Mouse (Mus musculus) neural tube, embryonic 11.5 days (tissue): Measurements from ENCODE around the gene Shd. TPM values are rescaled to one million over a fixed set of nuclear protein-coding genes. Genes with fewer than 3 reads are reported as not detected.

Experiments used
- ATAC-seq: fragments of 200-750 bp; cut with Nextera tagmentation; 2 replicates; pipeline ENCODE4 v1.8.0; 2017; ENCODE audit warnings: moderate number of reproducible peaks, mild to moderate bottlenecking, moderate TSS enrichment, moderate library complexity; ENCODE audit not compliant: insufficient read depth, low FRiP score, low TSS enrichment
- DNase-seq: peaks from one replicate; pipeline ENCODE4 v3.0.0-alpha.2; 2015; ENCODE audit warnings: low spot score
- H3K27ac ChIP-seq: fragments of 300-500 bp; sonication (generic); 2 replicates; pipeline ENCODE4 v1.5.1; 2014; ENCODE audit warnings: low read depth, mild to moderate bottlenecking, low read length
- H3K27me3 ChIP-seq: fragments of 300-500 bp; sonication (generic); 2 replicates; pipeline ENCODE4 v1.6.1; 2014; ENCODE audit warnings: mild to moderate bottlenecking, low read length, mixed read lengths; ENCODE audit not compliant: control insufficient read depth, insufficient read depth
- H3K36me3 ChIP-seq: fragments of 300-500 bp; sonication (generic); 2 replicates; pipeline ENCODE4 v1.6.1; 2014; ENCODE audit warnings: mild to moderate bottlenecking, low read length, moderate library complexity, mixed read lengths; ENCODE audit not compliant: control insufficient read depth, insufficient read depth
- H3K4me1 ChIP-seq: fragments of 300-500 bp; sonication (generic); 2 replicates; pipeline ENCODE4 v1.6.1; 2014; ENCODE audit warnings: low read length, mixed read lengths; ENCODE audit not compliant: control insufficient read depth, insufficient read depth
- H3K4me2 ChIP-seq: fragments of 300-500 bp; sonication (generic); 2 replicates; pipeline ENCODE4 v1.6.1; 2014; ENCODE audit warnings: low read depth, mild to moderate bottlenecking, moderate library complexity
- H3K4me3 ChIP-seq: fragments of 300-500 bp; sonication (generic); 2 replicates; pipeline ENCODE4 v1.5.1; 2014; ENCODE audit warnings: low read depth, low read length
- H3K9ac ChIP-seq: fragments of 300-500 bp; sonication (generic); 2 replicates; pipeline ENCODE4 v1.6.1; 2014; ENCODE audit warnings: mild to moderate bottlenecking, low read length
- H3K9me3 ChIP-seq: fragments of 300-500 bp; sonication (generic); 2 replicates; pipeline ENCODE4 v1.6.1; 2016; ENCODE audit warnings: low read length; ENCODE audit not compliant: control insufficient read depth
- WGBS: fragments of 180-500 bp; shearing (Covaris S2); extraction: QIAGEN DNeasy Blood & Tissue Kit; methylation state at CpG from one replicate; pipeline ENCODE4 v1.1.7; 2014; 5-methylcytosine and 5-hydroxymethylcytosine counted together
- polyA plus RNA-seq: library from polyadenylated mRNA; unstranded; fragments of >200 nt; fragmentation: Nextera tagmentation; extraction: Ambion mirVana; gene quantifications from 2 replicates; pipeline ENCODE4 v1.2.1, GENCODE M21; 2014

Gene Shd
- polyA plus RNA-seq, 1 experiment from 2014 or later = 95.3 TPM

DNA sequence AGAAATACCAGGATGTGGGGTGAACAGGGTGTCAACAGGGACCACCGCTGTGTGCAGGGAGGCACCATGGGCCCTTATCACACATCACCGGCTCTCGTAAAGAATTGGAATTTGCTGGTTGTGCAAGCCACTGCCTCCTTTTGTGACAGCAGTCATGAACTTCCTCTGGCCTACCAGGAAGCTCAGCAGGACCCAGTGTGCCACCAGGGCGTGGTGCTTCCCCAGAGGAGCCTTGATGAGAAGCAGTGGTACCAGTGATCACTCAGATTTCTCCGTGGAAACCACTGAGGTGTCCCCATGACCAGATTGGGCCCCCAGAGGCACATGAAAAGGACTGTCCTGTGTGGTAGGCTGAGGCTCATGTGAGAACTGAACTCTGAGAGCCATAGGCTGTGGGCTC is 53.1 kb downstream of the Shd start:
- ATAC-seq (no peak), DNase-seq (no peak)
- no peaks in the 10 kb centered on the region for H3K27me3 ChIP-seq
- peaks cover 8% of the 10 kb centered on the region for H3K36me3 ChIP-seq
- H3K9me3 ChIP-seq = no peaks in the 10 kb centered on the region
- no peak overlapping the region for H3K4me3 ChIP-seq
- peaks cover 8% of the 10 kb centered on the region; the same call in 1 of the 2 replicates for H3K4me1 ChIP-seq
- H3K4me2 ChIP-seq = no peak overlapping the region
- WGBS = 91% methylated on average over 5 of the region's 5 CpGs
- no peak overlapping the region for H3K9ac ChIP-seq
- peak overlapping the region; percentile 3; the same call in 1 of the 2 replicates for H3K27ac ChIP-seq

DNA sequence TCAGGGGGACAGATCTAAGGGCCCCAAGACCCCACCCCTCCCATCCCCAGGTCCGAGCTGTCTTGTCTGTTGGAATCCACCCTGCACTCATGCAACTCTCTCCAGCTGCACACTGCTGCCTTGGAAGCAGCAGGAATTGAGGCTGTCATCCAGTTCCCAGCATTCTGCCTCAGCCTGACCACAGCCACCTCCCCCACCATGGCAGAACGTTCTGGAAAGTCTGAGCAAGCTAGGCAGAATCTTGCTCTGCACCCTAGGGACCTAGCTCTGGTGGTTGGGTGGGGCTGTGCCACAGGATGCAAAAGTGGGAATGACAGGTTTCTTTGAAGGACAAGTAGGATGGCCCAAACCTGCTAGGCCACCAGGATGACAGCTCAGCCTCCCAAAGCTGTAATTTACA is 54.2 kb downstream of the Shd start:
- no peak overlapping the region for H3K9ac ChIP-seq
- DNase-seq (no peak), ATAC-seq (no peak)
- H3K27me3 ChIP-seq = no peaks in the 10 kb centered on the region
- H3K4me2 ChIP-seq = no peak overlapping the region
- no peak overlapping the region for H3K4me3 ChIP-seq
- peaks cover 8% of the 10 kb centered on the region; the same call in 1 of the 2 replicates for H3K4me1 ChIP-seq
- WGBS = 77% methylated on average over 2 of the region's 2 CpGs
- H3K9me3 ChIP-seq = no peaks in the 10 kb centered on the region
- peaks cover 2% of the 10 kb centered on the region for H3K36me3 ChIP-seq
- no peak overlapping the region for H3K27ac ChIP-seq

DNA sequence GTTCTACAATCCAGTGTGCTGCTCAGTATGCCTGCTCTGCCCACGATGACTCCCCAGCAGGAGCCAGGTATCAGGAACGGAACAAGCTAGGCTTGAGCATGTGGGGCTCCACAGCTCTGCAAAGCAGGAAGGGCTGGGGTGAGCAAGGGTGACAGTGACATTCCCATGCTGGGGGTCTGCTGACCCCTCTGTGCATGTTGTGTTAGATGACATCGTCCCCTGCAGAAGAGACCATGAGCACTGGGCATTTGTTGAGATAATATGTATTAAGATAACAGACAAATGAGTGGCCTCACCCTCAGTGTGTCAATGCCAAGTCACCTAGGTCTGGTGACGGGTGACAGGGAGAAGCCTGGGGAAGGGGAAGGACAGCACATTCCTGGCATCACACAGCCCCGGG is 54.7 kb downstream of the Shd start:
- no peak overlapping the region for H3K9ac ChIP-seq
- no peaks in the 10 kb centered on the region for H3K9me3 ChIP-seq
- DNase-seq (no peak), ATAC-seq (no peak)
- H3K36me3 ChIP-seq = peaks cover 2% of the 10 kb centered on the region
- H3K27ac ChIP-seq = no peak overlapping the region
- no peak overlapping the region for H3K4me2 ChIP-seq
- 79% methylated on average over 5 of the region's 5 CpGs for WGBS
- H3K27me3 ChIP-seq = no peaks in the 10 kb centered on the region
- peaks cover 8% of the 10 kb centered on the region; the same call in 1 of the 2 replicates for H3K4me1 ChIP-seq
- no peak overlapping the region for H3K4me3 ChIP-seq

Other genes with a start within 250 kb of the Shd start
- 0.08 and 0.29 TPM in 2 replicates for gene Adgre4, start 220.5 kb upstream of the Shd start, polyA plus RNA-seq
- gene Zfp119a, start 91.5 kb upstream of the Shd start, polyA plus RNA-seq = 7.9 and 8.2 TPM in 2 replicates
- gene Zfp959, start 78.4 kb upstream of the Shd start, polyA plus RNA-seq = 15.5 and 15.7 TPM in 2 replicates
- gene Zfp119b, start 21.0 kb upstream of the Shd start, polyA plus RNA-seq = 6.1 TPM in 2 replicates
- 2.1 and 2.3 TPM in 2 replicates for gene Ebi3, start 17.8 kb upstream of the Shd start, polyA plus RNA-seq
- gene Yju2, start 11.4 kb upstream of the Shd start, polyA plus RNA-seq = 19.2 and 25.1 TPM in 2 replicates
- 68.3 and 86.8 TPM in 2 replicates for gene Fsd1, start 16.0 kb downstream of the Shd start, polyA plus RNA-seq
- 5.4 and 6.3 TPM in 2 replicates for gene Stap2, start 35.1 kb downstream of the Shd start, polyA plus RNA-seq
- 157 and 176 TPM in 2 replicates for gene Mpnd, start 35.2 kb downstream of the Shd start, polyA plus RNA-seq
- gene Sh3gl1, start 66.2 kb downstream of the Shd start, polyA plus RNA-seq = 122 and 125 TPM in 2 replicates
- gene Chaf1a, start 70.0 kb downstream of the Shd start, polyA plus RNA-seq = 23.5 and 25.0 TPM in 2 replicates
- 45.3 and 45.6 TPM in 2 replicates for gene Ubxn6, start 104.6 kb downstream of the Shd start, polyA plus RNA-seq
- 124 and 136 TPM in 2 replicates for gene Hdgfl2, start 109.2 kb downstream of the Shd start, polyA plus RNA-seq
- 0.13 TPM in 1 of 2 replicates, not detected in the other for gene Plin4, start 139.3 kb downstream of the Shd start, polyA plus RNA-seq
- 0.16 and 0.23 TPM in 2 replicates for gene Plin5, start 147.1 kb downstream of the Shd start, polyA plus RNA-seq
- gene Lrg1, start 151.5 kb downstream of the Shd start, polyA plus RNA-seq = not detected in 2 replicates
- 3.9 and 4.3 TPM in 2 replicates for gene Sema6b, start 169.9 kb downstream of the Shd start, polyA plus RNA-seq
- gene Tnfaip8l1, start 192.0 kb downstream of the Shd start, polyA plus RNA-seq = 10.2 and 11.0 TPM in 2 replicates
- 67.7 and 71.2 TPM in 2 replicates for gene Mydgf, start 213.5 kb downstream of the Shd start, polyA plus RNA-seq
- gene Dpp9, start 248.4 kb downstream of the Shd start, polyA plus RNA-seq = 39.1 and 42.5 TPM in 2 replicates